Mouse (Mus musculus) lung, embryonic 15.5 days (tissue): ENCODE data around the gene D17Wsu92e. TPM values are rescaled to one million over a fixed set of nuclear protein-coding genes. Genes with fewer than 3 reads are reported as not detected.

Experiments used
- ATAC-seq: fragments of 200-750 bp; cut with Nextera tagmentation; 2 replicates; pipeline ENCODE4 v1.8.0; 2017; ENCODE audit warnings: moderate number of reproducible peaks, borderline replicate concordance; ENCODE audit not compliant: low FRiP score, low TSS enrichment; ENCODE audit errors: extremely low read depth
- H3K27ac ChIP-seq: fragments of 300-500 bp; sonication (generic); 2 replicates; pipeline ENCODE4 v1.5.1; 2015; ENCODE audit warnings: moderate library complexity, mild to moderate bottlenecking, inconsistent platforms
- H3K27me3 ChIP-seq: fragments of 300-500 bp; sonication (generic); 2 replicates; pipeline ENCODE4 v1.6.1; 2015; ENCODE audit warnings: inconsistent platforms
- H3K36me3 ChIP-seq: fragments of 300-500 bp; sonication (generic); 2 replicates; pipeline ENCODE4 v1.6.1; 2015; ENCODE audit warnings: inconsistent platforms
- H3K4me1 ChIP-seq: fragments of 300-500 bp; sonication (generic); 2 replicates; pipeline ENCODE4 v1.6.1; 2015; ENCODE audit warnings: inconsistent platforms
- H3K4me2 ChIP-seq: fragments of 300-500 bp; sonication (generic); 2 replicates; pipeline ENCODE4 v1.6.1; 2015; ENCODE audit warnings: inconsistent platforms, mild to moderate bottlenecking, moderate library complexity
- H3K4me3 ChIP-seq: fragments of 300-500 bp; sonication (generic); 2 replicates; pipeline ENCODE4 v1.5.1; 2015; ENCODE audit warnings: mild to moderate bottlenecking, inconsistent platforms
- H3K9ac ChIP-seq: fragments of 300-500 bp; sonication (generic); 2 replicates; pipeline ENCODE4 v1.6.1; 2015; ENCODE audit warnings: inconsistent platforms
- H3K9me3 ChIP-seq: fragments of 300-500 bp; sonication (generic); 2 replicates; pipeline ENCODE4 v1.6.1; 2016; ENCODE audit warnings: inconsistent platforms
- WGBS: fragments of 180-500 bp; shearing (Covaris S2); methylation state at CpG from one replicate; pipeline ENCODE4 v1.1.7; 2015; 5-methylcytosine and 5-hydroxymethylcytosine counted together
- polyA plus RNA-seq: library from polyadenylated mRNA; unstranded; fragments of >200 nt; fragmentation: Nextera tagmentation; extraction: Ambion mirVana; gene quantifications from 2 replicates; pipeline ENCODE4 v1.2.1, GENCODE M21; 2015

Gene D17Wsu92e
- 15.9 and 16.8 TPM in 2 replicates for polyA plus RNA-seq

DNA sequence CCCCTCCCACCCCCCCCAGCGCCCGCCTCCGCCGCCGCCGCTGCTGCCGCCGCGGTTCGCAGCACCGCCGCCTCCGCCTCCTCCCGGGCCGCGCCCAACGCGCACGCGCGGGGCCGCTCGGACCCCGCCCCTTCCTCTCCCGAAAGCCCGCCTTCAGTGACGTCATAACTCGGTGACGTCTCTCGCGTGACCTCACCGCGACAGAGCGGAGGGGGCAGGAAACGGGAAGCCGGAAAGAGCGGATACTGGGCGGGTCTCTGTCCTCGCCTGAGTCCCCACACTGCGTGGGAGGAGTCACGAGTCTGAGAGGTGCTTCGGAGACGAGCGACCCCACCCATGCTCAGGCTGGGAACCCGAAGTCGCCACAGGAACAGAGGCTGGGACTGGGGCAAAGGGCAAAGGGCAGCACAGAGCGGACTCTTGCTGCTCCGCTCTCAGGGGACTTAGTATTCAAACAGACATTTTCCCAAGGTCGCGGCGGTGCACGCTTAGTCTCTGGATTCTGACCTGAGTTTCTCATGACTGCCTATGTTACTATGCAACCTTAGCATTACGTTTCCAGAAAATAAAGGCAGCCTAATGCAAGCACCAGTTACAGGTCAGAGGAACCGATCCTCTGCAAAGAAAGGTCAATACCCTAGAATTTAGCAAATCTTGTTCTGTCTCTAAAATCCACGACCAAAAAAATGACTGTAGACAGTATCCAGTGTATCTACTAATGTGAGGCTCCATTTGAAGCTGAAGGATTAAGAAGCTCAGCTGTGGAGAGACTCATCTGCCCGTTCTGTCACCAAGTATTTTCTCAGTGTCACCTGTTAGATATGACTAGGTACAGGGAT is at the start of gene D17Wsu92e:
Gene D17Wsu92e (minus strand): TSS at position 81 of the 839 bp plus-strand sequence.
- peak within 1 kb of the TSS; percentile 81 for H3K9ac ChIP-seq

DNA sequence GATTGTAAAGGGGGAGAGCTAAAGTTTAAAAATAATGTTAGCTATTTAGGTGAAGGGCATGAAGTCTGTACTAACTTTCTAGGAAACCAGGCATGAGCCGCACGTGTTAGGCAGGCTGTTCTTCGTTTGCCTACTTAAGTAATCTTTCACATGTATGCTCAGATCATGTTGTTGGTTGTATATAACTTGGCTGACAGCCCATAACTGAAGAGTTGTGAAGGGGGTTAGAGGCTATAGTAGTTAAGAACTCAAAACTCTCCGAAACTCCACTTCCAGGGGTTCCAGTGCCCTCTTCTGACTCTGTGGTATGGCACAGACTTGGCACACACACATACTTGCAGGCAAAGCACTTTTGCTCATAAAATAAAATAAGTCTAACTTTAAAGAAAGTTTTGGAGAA is 46.3 kb upstream of the D17Wsu92e start:
- Histone ChIP-seq H3K4me2 (no peak overlapping the region), H3K9me3 (no peaks in the 10 kb centered on the region), H3K9ac (no peak overlapping the region), H3K27ac (no peak overlapping the region), H3K27me3 (no peaks in the 10 kb centered on the region), H3K36me3 (no peaks in the 10 kb centered on the region), H3K4me1 (peaks cover 20% of the 10 kb centered on the region), H3K4me3 (no peak overlapping the region)
- WGBS = 47% methylated on average over 4 of the region's 4 CpGs
- ATAC-seq = no peak

More for the DNA sequence above, at the start of gene D17Wsu92e:
- peak within 1 kb of the TSS; percentile 80 for H3K4me2 ChIP-seq
- ATAC-seq = peak; percentile 97
- no peaks in the 10 kb centered on the region for H3K36me3 ChIP-seq
- no peaks in the 10 kb centered on the region for H3K9me3 ChIP-seq
- H3K4me3 ChIP-seq = peak within 1 kb of the TSS; percentile 89
- 1% methylated on average over 44 of the region's 56 CpGs for WGBS
- H3K27ac ChIP-seq = peak within 1 kb of the TSS; percentile 83
- H3K27me3 ChIP-seq = no peaks in the 10 kb centered on the region
- peaks cover 28% of the 10 kb centered on the region for H3K4me1 ChIP-seq

DNA sequence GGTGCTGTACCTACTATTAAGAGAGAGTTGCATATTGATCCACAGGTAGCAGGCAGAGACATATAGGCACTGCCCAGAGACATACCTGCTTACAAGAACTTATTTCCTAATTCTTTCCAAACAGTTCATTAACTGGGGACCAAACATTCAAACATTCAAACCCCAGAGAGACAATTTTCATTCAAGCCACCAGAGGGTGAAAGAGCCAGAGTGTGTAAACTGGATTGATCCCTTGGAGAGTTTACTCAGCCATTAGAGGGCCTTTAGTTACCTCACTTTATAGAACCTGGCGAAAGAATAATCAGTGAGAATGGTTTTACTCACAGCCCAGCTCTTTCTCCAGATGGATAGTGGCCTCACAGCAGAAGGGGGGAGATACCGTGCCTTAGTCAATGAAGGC is 45.0 kb upstream of the D17Wsu92e start:
- no peak overlapping the region for H3K9ac ChIP-seq
- no peaks in the 10 kb centered on the region for H3K36me3 ChIP-seq
- H3K4me3 ChIP-seq = no peak overlapping the region
- no peak for ATAC-seq
- no peaks in the 10 kb centered on the region for H3K27me3 ChIP-seq
- no peak overlapping the region for H3K4me2 ChIP-seq
- H3K9me3 ChIP-seq = no peaks in the 10 kb centered on the region
- H3K27ac ChIP-seq = no peak overlapping the region
- 82% methylated on average over 2 of the region's 2 CpGs for WGBS
- peaks cover 20% of the 10 kb centered on the region for H3K4me1 ChIP-seq

DNA sequence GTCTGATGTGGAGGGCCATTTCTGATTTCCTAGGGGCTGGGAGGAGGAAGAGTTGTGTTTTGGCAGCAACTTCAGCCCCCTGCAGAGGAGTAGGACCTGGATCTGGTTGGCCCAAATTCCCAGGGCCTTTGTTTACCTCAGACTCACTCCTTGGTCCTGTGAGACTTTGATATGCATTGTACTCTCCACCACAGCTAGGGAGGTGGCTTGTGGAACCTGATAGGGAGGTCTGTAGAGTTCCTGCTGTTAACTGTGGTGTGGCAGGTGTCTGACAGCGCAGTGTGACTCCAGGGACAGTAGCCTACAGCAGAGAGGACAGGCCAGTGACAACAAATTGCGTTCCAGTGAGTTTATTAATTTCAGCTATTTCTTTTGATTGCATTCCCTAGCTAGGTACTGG is 38.7 kb upstream of the D17Wsu92e start:
- ATAC-seq = no peak

DNA sequence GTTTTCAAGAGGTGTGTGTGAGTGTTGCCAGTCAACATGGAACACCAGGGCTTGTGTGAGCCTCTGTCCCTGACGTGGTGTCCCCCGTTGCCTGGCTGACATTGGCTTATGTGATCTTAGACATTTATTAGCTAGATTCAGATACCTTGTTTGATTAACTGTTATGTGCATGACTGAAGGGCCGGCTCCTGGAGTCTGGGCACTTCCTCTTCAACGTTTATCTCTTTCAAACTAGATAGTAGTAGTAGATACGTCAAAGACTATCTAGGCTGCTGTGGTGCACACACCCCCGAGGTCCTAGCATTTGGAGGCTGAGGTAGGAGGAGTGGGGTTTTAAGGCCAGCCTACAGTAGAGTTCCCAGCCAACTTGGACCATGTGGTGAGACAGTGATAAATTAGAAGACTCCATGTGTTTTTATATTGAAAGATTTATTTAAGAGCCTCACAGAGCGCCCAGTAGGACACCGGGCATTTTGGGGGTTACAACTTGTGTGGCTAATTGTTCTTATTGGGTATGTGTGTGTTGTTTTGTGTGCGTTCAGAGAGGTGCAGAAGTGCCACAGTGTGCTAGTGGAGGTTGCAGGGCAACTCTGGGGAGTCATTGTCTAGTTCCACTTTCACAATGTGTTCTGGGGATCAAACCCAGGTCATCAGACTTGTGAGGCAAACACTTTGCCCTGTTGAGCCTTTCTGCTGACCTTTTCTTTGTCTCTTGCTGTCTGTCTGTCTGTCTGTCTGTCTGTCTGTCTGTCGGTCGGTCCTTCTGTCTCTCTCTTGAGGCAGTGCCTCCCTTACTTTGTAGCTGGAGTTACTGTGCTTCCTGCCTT is 37.4 kb upstream of the D17Wsu92e start:
- H3K4me3 ChIP-seq = peak overlapping the region; percentile 78
- H3K9me3 ChIP-seq = no peaks in the 10 kb centered on the region
- peak overlapping the region; percentile 80 for H3K9ac ChIP-seq
- no peak for ATAC-seq
- no peaks in the 10 kb centered on the region for H3K27me3 ChIP-seq
- peaks cover 15% of the 10 kb centered on the region for H3K36me3 ChIP-seq
- 0 out of 2 replicates have a peak overlapping the region, but pooled peaks have one; percentile 62 for H3K27ac ChIP-seq
- H3K4me2 ChIP-seq = peak overlapping the region; percentile 83
- 27% methylated on average over 11 of the region's 11 CpGs for WGBS
- H3K4me1 ChIP-seq = peaks cover 18% of the 10 kb centered on the region

More for the DNA sequence above, 38.7 kb upstream of the D17Wsu92e start:
- Histone ChIP-seq H3K4me2 (no peak overlapping the region), H3K27ac (no peak overlapping the region), H3K36me3 (peaks cover 3% of the 10 kb centered on the region), H3K9me3 (no peaks in the 10 kb centered on the region), H3K9ac (no peak overlapping the region), H3K4me3 (no peak overlapping the region), H3K4me1 (peaks cover 18% of the 10 kb centered on the region), H3K27me3 (no peaks in the 10 kb centered on the region)
- WGBS = 57% methylated on average over 2 of the region's 2 CpGs

DNA sequence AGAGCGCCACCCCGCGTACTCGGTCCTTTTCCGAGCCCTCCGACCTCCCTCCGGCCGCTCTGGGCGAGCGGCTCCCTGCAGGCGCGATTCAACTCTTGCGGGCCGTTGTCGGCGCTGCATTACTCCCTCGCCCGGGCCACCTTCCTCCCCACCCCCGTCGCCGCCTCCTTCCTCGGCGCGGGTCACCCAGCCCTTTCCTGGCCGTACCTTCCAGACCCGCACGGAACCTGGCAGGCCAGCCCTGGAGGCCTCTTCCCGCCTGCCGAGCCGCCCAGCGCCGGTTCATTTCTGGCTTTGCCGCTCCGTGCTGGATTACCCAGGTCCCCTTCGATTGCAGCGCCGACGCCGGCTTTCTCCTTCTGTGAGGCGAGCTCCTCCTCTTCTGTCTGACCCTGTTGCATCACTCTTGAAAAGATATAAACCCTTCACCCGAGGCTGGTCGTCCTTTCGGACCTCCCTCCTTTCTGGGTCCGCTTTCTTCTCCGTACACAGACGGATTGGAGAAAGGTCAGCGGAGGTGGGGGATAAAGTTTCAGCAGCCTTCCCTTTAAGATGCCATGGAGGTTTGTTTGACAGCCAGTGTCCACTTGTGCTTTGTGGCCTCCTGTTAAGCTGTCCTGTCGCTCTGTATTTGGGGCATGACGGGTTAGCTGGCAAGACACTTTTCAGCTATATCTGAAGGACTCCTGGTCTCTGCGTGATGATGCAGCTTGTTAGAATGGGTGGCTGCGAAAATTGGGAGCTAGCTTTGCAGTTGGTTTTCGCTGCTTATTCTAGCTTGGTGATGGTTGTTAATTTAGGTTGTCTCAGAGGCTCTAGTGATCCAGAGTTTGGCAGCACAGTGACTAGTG is 36.6 kb upstream of the D17Wsu92e start:
- H3K27ac ChIP-seq = peak overlapping the region; percentile 62

DNA sequence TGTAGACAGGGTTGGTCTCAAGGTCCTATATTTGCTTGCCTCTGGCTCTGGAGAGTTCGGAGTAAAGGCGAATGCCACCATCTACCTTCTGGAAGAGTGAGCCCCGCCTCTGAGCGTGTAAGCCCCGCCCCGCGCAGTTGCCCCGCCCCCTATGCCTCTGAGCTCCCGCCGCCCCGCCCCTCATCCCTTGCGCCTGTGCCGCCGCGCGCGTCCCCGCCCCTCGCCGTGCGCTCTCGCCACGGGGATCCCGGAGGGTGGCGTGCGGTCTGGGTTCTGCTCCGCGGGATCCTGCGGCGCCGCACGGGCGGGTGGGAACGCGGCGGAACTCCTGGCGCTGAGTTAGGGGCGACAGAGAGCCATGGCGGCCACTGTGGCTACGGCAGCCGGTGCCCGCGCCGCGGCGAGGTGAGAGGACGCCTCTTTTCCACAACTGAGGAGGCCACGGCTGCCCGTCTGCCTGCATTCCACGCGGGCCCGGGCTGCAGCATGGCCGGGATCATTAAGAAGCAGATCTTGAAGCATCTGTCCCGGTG is 35.9 kb upstream of the D17Wsu92e start, which contains the start of gene Uhrf1bp1:
Gene Uhrf1bp1 (plus strand): TSS at position 177 of the 533 bp plus-strand sequence.
- H3K9ac ChIP-seq = peak within 1 kb of the TSS; percentile 80
- no peaks in the 10 kb centered on the region for H3K27me3 ChIP-seq
- H3K27ac ChIP-seq = peak within 1 kb of the TSS; percentile 62
- H3K4me2 ChIP-seq = peak within 1 kb of the TSS; percentile 83
- H3K4me3 ChIP-seq = peak within 1 kb of the TSS; percentile 78
- peaks cover 18% of the 10 kb centered on the region for H3K4me1 ChIP-seq
- peaks cover 25% of the 10 kb centered on the region for H3K36me3 ChIP-seq
- no peaks in the 10 kb centered on the region for H3K9me3 ChIP-seq
- WGBS = under 1% methylated on average over 51 of the region's 54 CpGs
- ATAC-seq = peak; percentile 91

More for the DNA sequence above, 36.6 kb upstream of the D17Wsu92e start:
- H3K36me3 ChIP-seq = peaks cover 23% of the 10 kb centered on the region
- peak overlapping the region; percentile 78 for H3K4me3 ChIP-seq
- H3K4me1 ChIP-seq = peaks cover 18% of the 10 kb centered on the region
- H3K4me2 ChIP-seq = peak overlapping the region; percentile 83
- peak overlapping the region; percentile 80 for H3K9ac ChIP-seq
- no peaks in the 10 kb centered on the region for H3K9me3 ChIP-seq
- 1% methylated on average over 52 of the region's 52 CpGs for WGBS
- H3K27me3 ChIP-seq = no peaks in the 10 kb centered on the region
- ATAC-seq = peak; percentile 76

DNA sequence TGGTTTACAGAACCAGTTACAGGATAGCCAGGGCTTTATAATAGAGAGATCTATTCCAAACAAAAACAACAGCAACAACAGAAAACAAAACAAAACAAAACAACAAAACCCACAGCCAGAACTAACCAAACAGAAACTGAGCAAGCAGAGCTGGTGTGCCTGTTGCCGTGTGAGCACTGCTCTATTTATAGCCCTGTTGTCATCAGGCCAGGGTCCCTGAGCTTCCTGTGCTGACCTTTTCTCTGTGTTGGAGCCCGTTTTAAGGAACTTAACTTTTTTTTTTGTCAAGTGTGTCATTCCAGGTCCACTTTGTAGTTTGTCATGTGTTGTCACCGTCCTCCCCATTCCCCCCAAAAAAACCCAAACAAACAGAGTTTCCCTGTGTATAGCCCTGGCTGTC is 30.6 kb upstream of the D17Wsu92e start:
- Histone ChIP-seq H3K9me3 (no peaks in the 10 kb centered on the region), H3K4me2 (no peak overlapping the region), H3K4me3 (no peak overlapping the region), H3K9ac (no peak overlapping the region), H3K4me1 (no peaks in the 10 kb centered on the region), H3K27me3 (no peaks in the 10 kb centered on the region), H3K36me3 (peaks cover 73% of the 10 kb centered on the region), H3K27ac (no peak overlapping the region)
- no peak for ATAC-seq
- 66% methylated on average over 3 of the region's 3 CpGs for WGBS

DNA sequence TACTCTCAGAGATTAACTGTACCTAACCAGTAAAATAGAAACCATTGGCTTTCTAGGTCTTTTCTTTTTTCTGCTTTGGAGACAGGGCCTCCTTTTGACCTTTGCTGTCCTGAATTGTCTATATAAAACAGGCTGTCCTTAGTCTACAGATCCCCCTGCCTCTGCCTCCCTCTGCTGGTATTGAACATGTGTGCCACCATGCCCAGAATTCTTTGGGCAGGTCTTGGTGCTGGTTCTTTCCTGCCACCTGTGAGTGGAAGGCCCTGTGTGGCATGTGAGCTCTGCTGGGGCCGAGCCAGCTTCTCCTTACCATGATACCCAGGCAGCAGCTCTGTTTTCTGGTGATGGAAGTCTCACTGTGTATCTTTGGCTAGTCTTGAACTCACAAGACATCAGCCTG is 27.9 kb upstream of the D17Wsu92e start:
- no peaks in the 10 kb centered on the region for H3K4me1 ChIP-seq
- WGBS = 87% methylated on average over 1 of the region's 1 CpGs
- no peaks in the 10 kb centered on the region for H3K9me3 ChIP-seq
- no peak for ATAC-seq
- H3K4me2 ChIP-seq = no peak overlapping the region
- H3K9ac ChIP-seq = no peak overlapping the region
- H3K27ac ChIP-seq = no peak overlapping the region
- H3K4me3 ChIP-seq = no peak overlapping the region
- H3K27me3 ChIP-seq = no peaks in the 10 kb centered on the region
- peaks cover 88% of the 10 kb centered on the region for H3K36me3 ChIP-seq

DNA sequence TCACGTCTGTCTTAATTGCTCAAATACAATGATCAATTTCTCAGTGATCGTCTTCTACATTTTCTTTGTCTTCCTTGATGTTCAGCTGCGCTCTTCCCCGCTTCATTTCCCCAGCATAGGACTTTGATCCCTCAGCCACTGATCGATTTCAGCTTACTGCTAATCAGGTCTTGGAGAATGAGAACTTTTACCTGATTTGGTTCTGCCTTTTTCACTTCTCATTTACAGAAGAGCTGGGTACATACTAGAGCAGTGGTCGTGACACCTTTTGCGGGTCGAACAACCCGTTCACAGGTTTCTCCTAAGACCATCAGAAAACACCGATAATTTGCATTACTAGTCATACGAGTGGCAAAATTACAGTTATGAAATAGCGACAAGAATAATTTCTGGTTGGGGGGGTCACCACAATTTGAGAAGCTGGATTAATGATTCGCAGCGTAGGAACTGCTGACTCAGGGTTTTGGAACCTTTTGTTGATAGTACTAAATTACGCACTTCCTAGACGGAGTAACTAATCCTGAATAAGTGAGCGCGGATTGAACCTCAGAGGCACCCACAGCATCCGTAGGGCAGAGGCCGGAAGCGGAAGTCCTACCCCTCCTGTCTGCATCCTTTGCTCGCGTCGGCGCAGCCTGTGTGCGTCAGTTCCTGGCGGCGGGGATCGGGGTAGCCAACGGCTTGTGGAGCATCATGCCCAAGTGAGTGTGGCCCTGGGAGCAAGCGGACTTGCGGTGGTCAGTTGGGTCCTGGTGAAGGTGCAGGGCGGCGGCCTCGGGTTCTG is 19.2 kb upstream of the D17Wsu92e start:
- Histone ChIP-seq H3K27me3 (no peaks in the 10 kb centered on the region), H3K4me2 (peak overlapping the region; percentile 65), H3K36me3 (peaks cover 26% of the 10 kb centered on the region), H3K27ac (no peak overlapping the region), H3K9me3 (no peaks in the 10 kb centered on the region), H3K4me1 (peaks cover 6% of the 10 kb centered on the region), H3K4me3 (peak overlapping the region; percentile 67), H3K9ac (peak overlapping the region; percentile 82)
- 2% methylated on average over 35 of the region's 35 CpGs for WGBS
- ATAC-seq = peak; percentile 98
